Mouse (Mus musculus) stomach, embryonic 16.5 days (tissue): ENCODE measurements at regions not wholly inside any gene's neighbourhood (a gene's known extent, or its start where the extent isn't known, plus 50 kb on each side); places are given as distances from the start of the nearest gene placed in this dataset.

Source experiments
- ATAC-seq: fragments of 200-750 bp; cut with Nextera tagmentation; 2 replicates; pipeline ENCODE4 v1.8.0; 2017; ENCODE audit warnings: moderate number of reproducible peaks, moderate TSS enrichment; ENCODE audit not compliant: insufficient read depth, low FRiP score
- H3K27ac ChIP-seq: fragments of 300-500 bp; sonication (generic); 2 replicates; pipeline ENCODE4 v1.5.1; 2014; ENCODE audit warnings: low read length
- H3K27me3 ChIP-seq: fragments of 300-500 bp; sonication (generic); 2 replicates; pipeline ENCODE4 v1.6.1; 2014; ENCODE audit warnings: low read length, control low read depth, mixed read lengths; ENCODE audit not compliant: control insufficient read depth, insufficient read depth
- H3K36me3 ChIP-seq: fragments of 300-500 bp; sonication (generic); 2 replicates; pipeline ENCODE4 v1.6.1; 2014; ENCODE audit warnings: low read length; ENCODE audit not compliant: control insufficient read depth, insufficient read depth
- H3K4me1 ChIP-seq: fragments of 300-500 bp; sonication (generic); 2 replicates; pipeline ENCODE4 v1.6.1; 2014; ENCODE audit warnings: low read length, control low read depth, mixed read lengths; ENCODE audit not compliant: control insufficient read depth, insufficient read depth
- H3K4me2 ChIP-seq: fragments of 300-500 bp; sonication (generic); 2 replicates; pipeline ENCODE4 v1.6.1; 2014; ENCODE audit warnings: low read depth, low read length, mixed read lengths
- H3K4me3 ChIP-seq: fragments of 300-500 bp; sonication (generic); replicated peaks from 2 replicates; pipeline ENCODE4 v1.5.1; 2014; ENCODE audit warnings: mild to moderate bottlenecking, low read length
- H3K9ac ChIP-seq: fragments of 300-500 bp; sonication (generic); 2 replicates; pipeline ENCODE4 v1.6.1; 2014; ENCODE audit warnings: low read length
- H3K9me3 ChIP-seq: fragments of 300-500 bp; sonication (generic); replicated peaks from 2 replicates; pipeline ENCODE4 v1.6.1; 2016; ENCODE audit warnings: low read length, control low read depth; ENCODE audit not compliant: control insufficient read depth
- WGBS: fragments of 180-500 bp; shearing (Covaris S2); extraction: QIAGEN DNeasy Blood & Tissue Kit; methylation state at CpG from one replicate; pipeline ENCODE4 v1.1.7; 2014; 5-methylcytosine and 5-hydroxymethylcytosine counted together

GRCm38 (mm10) chr13:16646056-16646455 lies 634.4 kb downstream of the Inhba start:
- H3K4me1 ChIP-seq, result no peaks in the 10 kb centered on the region
- H3K4me2 ChIP-seq, result no peak overlapping the region
- H3K36me3 ChIP-seq, result no peaks in the 10 kb centered on the region
- H3K4me3 ChIP-seq, result no peak overlapping the region
- H3K9ac ChIP-seq, result no peak overlapping the region
- no peaks in the 10 kb centered on the region for H3K27me3 ChIP-seq
- ATAC-seq, result no peak
- no peaks in the 10 kb centered on the region for H3K9me3 ChIP-seq
- no peak overlapping the region for H3K27ac ChIP-seq

- Histone ChIP-seq H3K27ac (no peak overlapping the region), H3K4me3 (no peak overlapping the region), H3K36me3 (no peaks in the 10 kb centered on the region), H3K9me3 (no peaks in the 10 kb centered on the region), H3K4me1 (no peaks in the 10 kb centered on the region), H3K27me3 (no peaks in the 10 kb centered on the region), H3K4me2 (no peak overlapping the region), H3K9ac (no peak overlapping the region)
- no peak for ATAC-seq
Measured at GRCm38 (mm10) chr13:16646649-16647048, 635.0 kb downstream of the Inhba start.

- 36% methylated on average over 4 of the region's 4 CpGs for WGBS
- Histone ChIP-seq H3K27me3 (no peaks in the 10 kb centered on the region), H3K27ac (no peak overlapping the region), H3K4me1 (0 out of 2 replicates have a peak, but pooled peaks cover 2% of the 10 kb centered on the region), H3K9ac (no peak overlapping the region), H3K4me3 (no peak overlapping the region), H3K4me2 (no peak overlapping the region), H3K36me3 (no peaks in the 10 kb centered on the region), H3K9me3 (no peaks in the 10 kb centered on the region)
- ATAC-seq, result no peak
Measured at GRCm38 (mm10) chr13:16656110-16656509, 644.5 kb downstream of the Inhba start.

- H3K9ac ChIP-seq, result no peak overlapping the region
- 55% methylated on average over 6 of the region's 6 CpGs for WGBS
- no peaks in the 10 kb centered on the region for H3K36me3 ChIP-seq
- no peak overlapping the region for H3K27ac ChIP-seq
- no peak overlapping the region for H3K4me3 ChIP-seq
- no peaks in the 10 kb centered on the region for H3K9me3 ChIP-seq
- ATAC-seq, result no peak
- 0 out of 2 replicates have a peak, but pooled peaks cover 2% of the 10 kb centered on the region for H3K4me1 ChIP-seq
- H3K27me3 ChIP-seq, result no peaks in the 10 kb centered on the region
- no peak overlapping the region for H3K4me2 ChIP-seq
Measured at GRCm38 (mm10) chr13:16659894-16660293, 648.2 kb downstream of the Inhba start.

- ATAC-seq, result no peak
- Histone ChIP-seq H3K9me3 (no peaks in the 10 kb centered on the region), H3K4me2 (no peak overlapping the region), H3K4me1 (no peaks in the 10 kb centered on the region), H3K27ac (no peak overlapping the region), H3K9ac (no peak overlapping the region), H3K4me3 (no peak overlapping the region), H3K36me3 (no peaks in the 10 kb centered on the region), H3K27me3 (no peaks in the 10 kb centered on the region)
- WGBS, result 90% methylated on average over 1 of the region's 1 CpGs
Measured at GRCm38 (mm10) chr13:16668652-16669051, 657.0 kb downstream of the Inhba start.

GRCm38 (mm10) chr13:16669281-16669680 lies 657.6 kb downstream of the Inhba start:
- H3K4me3 ChIP-seq, result no peak overlapping the region
- no peaks in the 10 kb centered on the region for H3K4me1 ChIP-seq
- no peak for ATAC-seq
- no peaks in the 10 kb centered on the region for H3K9me3 ChIP-seq
- H3K36me3 ChIP-seq, result no peaks in the 10 kb centered on the region
- no peak overlapping the region for H3K27ac ChIP-seq
- no peak overlapping the region for H3K4me2 ChIP-seq
- WGBS, result 89% methylated on average over 1 of the region's 1 CpGs
- no peaks in the 10 kb centered on the region for H3K27me3 ChIP-seq
- no peak overlapping the region for H3K9ac ChIP-seq

GRCm38 (mm10) chr13:16670047-16670733 lies 658.5 kb downstream of the Inhba start:
- no peak overlapping the region for H3K4me2 ChIP-seq
- H3K4me1 ChIP-seq, result no peaks in the 10 kb centered on the region
- no peak overlapping the region for H3K9ac ChIP-seq
- no peaks in the 10 kb centered on the region for H3K27me3 ChIP-seq
- 59% methylated on average over 5 of the region's 5 CpGs for whole genome bisulfite sequencing
- no peaks in the 10 kb centered on the region for H3K36me3 ChIP-seq
- H3K4me3 ChIP-seq, result no peak overlapping the region
- H3K27ac ChIP-seq, result no peak overlapping the region; the same call in 1 of the 2 replicates
- no peak for ATAC-seq
- no peaks in the 10 kb centered on the region for H3K9me3 ChIP-seq

- ATAC-seq, result no peak
- Histone ChIP-seq H3K4me3 (no peak overlapping the region), H3K36me3 (no peaks in the 10 kb centered on the region), H3K27ac (no peak overlapping the region), H3K4me1 (no peaks in the 10 kb centered on the region), H3K27me3 (no peaks in the 10 kb centered on the region), H3K9me3 (no peaks in the 10 kb centered on the region), H3K4me2 (no peak overlapping the region), H3K9ac (no peak overlapping the region)
Measured at GRCm38 (mm10) chr13:16670736-16671135, 659.1 kb downstream of the Inhba start.

- ATAC-seq, result no peak
Measured at GRCm38 (mm10) chr13:16676873-16677272, 665.2 kb downstream of the Inhba start.

More at GRCm38 (mm10) chr13:16676873-16677272, 665.2 kb downstream of the Inhba start:
- Histone ChIP-seq H3K4me2 (no peak overlapping the region), H3K9ac (no peak overlapping the region), H3K4me1 (no peaks in the 10 kb centered on the region), H3K27ac (no peak overlapping the region), H3K27me3 (no peaks in the 10 kb centered on the region), H3K9me3 (no peaks in the 10 kb centered on the region), H3K4me3 (no peak overlapping the region), H3K36me3 (no peaks in the 10 kb centered on the region)
- 80% methylated on average over 1 of the region's 1 CpGs for WGBS
